Mouse (Mus musculus): Measurements from ENCODE around the gene Tiam1.

The Tiam1 gene

DNA sequence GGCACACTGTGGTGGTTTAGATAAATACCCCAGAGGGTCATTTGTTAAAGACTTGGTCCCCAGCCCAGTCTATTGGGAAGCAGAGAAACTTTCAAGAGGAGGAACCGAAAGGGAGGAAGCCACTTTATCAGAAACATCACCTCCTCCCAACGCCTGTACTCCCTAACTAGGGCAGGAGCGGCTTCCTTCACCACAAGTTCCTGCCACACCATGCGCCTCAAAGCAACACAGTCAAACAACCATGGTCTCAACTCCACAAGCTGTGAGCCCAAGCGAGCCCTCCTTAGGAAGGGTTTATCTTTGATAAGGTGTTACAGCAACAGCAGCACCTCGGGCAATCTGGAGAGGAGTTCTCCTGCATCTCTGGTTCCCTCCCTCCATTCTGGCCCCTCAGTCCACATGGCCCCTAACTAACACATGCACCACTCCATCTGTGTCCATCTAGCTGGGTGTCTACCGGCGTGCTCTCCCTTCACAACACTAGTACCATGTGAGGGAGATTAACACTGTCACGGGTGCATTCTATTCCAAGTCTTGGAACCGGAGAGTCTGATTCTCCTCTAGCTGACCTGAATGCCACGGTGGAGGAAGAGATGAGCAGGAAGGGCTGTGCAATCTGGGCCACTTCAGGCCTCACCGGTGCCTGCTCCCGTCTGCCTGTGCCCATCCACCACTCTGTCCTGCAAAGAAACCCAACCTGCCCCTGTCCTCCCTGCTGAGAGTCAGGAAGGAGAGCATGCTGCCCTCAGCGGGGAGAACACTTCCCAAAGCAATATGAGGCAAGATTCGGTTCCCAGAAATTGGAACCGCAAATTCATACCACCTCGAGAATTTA is 149.4 kb downstream of the Tiam1 start:
- DNase-seq (ENCODE audit: low read depth, low spot score): no peak

DNA sequence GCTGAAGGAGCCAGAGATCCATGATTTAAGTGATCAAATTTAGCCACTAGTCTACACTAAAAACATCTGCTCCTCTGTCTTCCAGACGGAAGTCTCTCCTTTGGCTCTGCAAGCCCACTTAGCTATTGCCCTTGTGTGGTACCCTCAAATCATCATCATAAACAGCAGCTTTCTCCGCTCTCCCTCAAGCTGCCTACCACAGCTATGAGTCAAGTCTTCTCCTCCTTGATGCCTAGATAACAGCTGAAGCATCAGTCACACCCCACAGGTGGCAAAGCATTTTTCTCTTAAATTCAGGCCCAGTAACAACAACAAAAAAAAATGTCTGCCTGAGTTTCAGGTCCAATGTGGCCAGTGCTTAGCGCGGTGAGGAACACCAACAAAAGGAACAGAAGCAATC is 150.1 kb downstream of the Tiam1 start:
- DNase-seq (ENCODE audit: low read depth, low spot score): no peak

DNA sequence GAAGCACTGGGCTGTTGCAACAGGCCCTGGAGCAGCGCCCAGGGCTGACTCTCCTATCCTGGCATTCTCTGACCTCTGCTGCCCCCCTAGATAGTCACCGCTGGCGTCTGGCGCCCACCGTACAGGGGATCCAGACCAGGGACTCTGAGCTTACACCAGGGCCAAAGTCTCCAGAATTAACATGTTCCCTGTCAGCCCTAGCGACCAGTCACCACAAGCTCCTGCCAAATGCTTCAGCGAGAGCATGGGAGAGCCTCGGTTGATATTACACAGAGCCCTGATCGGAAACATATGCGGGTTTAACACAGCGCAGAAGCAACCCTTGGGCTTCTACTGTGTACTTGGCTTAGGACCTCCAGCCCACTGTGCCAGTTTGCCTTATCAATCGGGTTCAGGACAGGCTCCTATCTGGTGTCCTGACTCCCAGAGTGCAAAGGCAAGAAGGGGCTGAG is 151.8 kb downstream of the Tiam1 start:
- peak; percentile 74 for DNase-seq (ENCODE audit: low read depth, low spot score)

DNA sequence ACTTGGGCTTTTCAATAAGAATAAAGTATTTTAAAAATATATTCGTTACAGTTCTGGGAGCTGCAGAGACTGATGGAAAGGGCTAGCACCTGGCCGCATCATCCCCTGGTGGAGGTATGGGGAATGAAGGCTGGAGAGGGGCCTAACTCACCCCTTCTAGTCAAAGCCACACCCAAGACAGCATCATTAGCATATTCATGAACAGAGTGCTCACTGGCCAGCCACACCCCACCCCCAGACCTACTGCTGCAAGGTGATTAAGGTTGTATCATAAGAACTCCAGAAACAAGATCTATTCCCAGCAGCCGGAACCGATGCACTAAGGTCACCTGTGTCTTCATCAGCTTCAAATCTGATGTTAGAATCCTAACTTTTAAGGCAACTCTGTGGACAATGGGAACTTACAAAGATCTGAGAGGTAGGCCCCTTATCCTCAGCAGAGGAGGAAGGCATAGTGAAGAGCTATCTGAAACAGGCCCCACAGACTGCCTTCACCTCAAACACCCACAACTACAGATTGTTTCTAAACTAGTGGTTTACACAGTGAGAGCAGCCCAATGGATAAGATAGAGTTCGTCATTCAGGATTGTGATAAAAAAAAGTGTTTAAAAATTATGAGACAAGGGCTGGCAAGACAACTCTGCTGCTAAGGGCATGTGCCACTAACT is 153.1 kb downstream of the Tiam1 start:
- DNase-seq (ENCODE audit: low read depth, low spot score): no peak

DNA sequence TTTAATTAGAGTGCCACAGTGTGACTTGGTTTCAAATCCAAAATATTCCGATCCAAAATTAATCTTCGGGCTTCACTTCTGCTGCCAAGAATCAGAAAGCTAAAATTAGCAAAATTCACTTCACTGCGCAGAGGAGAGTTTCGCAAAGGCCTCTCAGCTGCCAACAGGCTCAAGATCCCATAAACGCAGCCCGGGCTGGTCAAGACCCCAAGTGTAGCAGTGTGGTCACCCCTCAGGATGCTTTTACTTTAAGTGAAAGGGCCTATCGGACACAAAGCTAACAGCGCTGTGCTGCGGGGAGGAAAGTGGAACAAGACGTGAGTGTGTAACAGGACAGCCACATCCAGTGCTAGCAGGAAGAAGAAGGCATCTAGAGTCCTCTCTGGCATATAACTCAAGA is 153.8 kb downstream of the Tiam1 start:
- no peak for DNase-seq (ENCODE audit: low read depth, low spot score)

DNA sequence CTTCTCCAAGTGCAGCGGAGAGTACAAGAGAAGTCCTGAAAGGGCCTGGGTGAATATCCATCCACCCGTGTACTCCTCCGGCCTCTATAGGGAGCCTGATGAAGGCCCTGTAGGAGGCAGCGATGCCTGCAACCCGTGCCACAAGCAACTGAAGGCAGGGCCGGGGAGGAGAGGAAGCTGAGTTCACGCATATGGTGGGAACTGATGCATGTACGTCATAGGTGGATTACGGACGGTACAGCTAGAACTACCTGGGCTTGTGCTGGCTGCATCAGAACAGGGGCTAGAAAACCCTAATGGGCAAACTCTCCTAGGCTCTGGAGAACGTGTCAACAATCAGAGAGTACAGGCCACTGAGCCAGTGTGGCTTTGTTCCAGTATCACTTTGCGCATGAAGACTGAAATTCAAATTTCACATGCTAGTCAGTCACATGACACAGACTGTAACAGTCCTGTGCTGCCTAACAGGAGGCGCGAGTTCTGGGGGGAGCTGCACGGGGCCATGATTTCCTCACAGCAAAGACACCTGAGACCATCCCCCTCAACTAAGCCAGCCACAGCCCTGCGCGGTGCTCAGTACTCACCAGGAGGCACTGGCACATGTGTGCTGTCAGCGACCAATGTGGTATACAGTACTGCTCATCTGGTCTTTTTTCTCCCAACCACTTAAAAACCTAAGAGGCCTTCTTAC is 156.8 kb downstream of the Tiam1 start:
- DNase-seq (ENCODE audit: low read depth, low spot score): no peak

DNA sequence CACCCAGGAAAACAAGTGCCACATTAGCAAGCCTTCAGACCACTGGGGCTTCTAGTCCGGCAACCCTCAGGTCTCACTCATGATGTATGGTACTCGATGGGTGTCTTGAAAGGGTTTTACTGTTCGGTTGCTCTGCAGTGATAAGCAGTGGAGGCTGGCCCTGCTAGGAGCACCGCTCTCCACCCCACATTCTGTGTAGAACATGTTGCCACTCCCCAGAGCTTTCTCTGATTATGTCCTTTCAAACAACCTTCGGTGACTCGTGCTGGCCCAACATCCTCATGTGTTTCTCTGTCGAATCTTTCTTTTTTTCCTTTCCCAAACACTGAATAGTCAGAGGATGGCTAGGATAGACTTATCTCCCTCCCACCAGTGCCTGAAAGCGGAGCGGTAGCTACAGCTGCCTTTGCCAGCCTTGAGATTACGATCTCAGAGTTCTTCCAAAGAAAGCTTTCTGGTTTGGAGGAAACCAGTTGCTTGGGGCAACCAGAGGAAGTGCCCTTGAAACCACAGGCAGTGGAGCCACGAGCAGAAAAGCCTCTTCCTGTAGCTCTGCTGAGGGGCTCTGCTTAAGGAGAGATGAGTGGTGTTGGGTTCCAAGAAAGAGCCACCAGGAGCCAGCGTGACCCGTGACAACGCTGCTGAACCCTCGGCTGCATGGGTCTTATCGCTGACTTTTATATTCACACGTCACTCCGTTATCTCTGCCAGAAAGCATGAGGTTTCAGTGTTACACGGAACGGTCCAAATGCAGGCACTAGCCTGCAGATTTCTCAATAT is 157.7 kb downstream of the Tiam1 start:
- DNase-seq (ENCODE audit: low read depth, low spot score): no peak

DNA sequence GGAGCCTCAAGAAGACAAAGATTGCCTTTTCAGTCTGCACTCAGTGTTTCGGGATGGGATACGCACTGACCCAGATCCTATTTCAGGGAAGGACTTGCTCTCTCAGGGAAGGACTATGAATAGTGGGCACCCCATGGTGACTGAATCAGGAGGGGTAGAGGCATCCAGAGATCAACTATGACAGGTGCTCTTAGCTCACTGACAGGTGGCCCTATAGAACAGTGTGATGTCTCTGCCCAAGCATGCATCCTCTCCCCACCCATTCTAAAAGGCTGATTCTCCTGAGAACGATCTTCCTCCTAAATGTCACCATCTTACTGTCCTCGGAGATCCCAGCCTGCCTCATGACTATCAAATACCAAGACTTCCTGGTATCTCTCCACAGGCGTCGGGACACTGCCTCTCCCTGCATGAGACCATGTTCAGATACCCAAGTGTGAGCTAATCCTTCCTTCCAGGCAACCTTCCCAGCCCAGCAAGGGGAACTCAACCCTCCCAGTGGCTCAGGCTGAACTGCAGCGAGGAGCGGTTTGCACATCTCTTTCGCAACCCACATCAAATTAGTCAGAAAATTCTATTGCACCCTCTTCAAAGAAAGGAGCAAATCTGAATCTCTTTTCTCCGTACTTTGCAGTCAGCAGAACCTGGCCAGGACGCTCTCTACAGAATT is 163.4 kb downstream of the Tiam1 start:
- no peak for DNase-seq (ENCODE audit: low read depth, low spot score)

DNA sequence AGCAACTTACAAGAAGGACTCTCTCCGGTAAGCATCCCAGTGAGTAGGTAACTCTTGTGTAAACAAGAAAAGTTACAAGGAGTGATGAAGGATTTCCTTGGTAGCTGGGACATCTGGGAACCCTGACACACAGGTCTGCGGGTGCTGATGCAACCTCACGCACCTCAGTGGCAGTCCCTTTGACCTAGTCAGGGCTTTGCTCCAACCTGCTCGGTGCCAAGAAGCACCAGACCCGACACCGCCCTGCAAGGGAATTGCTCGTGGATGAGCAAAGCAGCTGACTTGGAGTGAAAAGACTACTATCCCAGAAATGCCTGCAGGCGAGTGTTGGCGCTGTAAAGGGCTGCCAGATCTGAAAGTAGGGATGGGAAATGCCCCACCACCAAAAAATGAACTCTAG is 168.1 kb downstream of the Tiam1 start:
- DNase-seq (ENCODE audit: low read depth, low spot score): no peak

DNA sequence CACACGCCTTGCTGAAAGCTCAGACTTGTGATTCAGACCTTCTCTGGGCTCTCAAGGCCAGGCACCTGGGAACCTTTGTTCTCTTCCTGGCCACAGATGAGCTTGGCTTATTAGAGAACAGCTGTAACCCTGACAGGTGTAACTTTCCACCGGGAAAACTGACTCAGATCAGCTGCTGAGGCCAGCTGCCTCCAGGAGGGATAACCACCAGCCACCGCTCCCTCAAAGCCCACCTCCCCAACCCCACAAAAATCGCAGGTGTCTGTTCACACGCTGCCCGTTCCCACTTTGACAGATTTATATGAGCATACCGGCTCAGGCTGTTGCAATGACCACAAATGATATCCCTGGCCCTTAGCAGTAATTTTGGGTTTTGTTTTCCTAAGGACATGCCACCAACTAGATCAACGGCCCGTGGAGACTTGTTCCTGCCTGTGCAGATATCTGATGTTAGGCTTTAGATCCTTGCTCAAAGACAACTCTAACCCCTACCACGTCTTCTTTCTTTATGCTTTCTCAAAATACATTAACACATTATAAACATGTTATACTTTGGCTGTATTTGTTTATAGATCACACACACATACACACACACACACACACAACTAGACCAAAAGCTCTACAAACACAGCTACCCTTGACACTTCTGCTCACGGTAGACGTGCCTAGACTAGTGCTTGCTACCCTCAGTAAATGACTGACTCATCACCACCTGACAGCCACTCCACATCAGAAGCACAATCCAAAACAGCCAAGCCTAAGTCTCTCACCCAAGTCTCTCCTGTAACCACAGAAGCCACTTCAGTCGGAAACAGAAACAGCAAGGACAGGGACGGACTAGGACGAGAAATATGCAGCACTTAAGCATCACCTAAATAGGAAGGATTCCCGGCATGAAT is 169.5 kb downstream of the Tiam1 start:
- DNase-seq (ENCODE audit: low read depth, low spot score): no peak

DNA sequence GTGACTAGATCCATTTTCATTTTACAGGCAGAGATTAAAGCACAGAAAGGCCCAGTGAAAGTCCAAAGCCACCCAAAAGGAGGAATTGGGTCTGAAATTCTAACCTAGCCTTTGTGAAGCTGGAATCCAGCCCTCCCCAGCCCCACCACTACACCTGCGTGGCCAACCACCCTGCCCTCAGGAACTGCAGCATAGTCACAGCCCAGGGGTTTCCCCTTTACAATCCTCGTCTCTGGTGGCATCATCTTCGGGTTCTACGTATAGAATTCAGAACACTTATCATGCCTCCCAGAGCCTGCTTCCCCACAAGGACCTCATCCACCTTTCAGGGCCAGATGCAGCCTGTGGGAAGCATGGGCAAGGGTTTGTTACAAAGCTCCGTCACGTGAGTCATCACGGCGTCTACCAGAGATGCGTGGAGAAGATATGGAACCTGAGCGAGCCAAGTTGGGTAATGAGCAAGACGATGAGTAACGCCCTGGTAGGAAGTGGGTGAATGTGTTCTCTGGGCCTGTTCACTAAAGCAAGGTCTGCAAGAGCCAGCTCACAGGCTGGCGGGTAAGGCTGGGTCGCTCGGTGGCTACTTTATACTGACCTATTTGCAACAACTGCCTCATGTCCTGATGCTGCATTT is 170.6 kb downstream of the Tiam1 start:
- no peak for DNase-seq (ENCODE audit: low read depth, low spot score)

DNA sequence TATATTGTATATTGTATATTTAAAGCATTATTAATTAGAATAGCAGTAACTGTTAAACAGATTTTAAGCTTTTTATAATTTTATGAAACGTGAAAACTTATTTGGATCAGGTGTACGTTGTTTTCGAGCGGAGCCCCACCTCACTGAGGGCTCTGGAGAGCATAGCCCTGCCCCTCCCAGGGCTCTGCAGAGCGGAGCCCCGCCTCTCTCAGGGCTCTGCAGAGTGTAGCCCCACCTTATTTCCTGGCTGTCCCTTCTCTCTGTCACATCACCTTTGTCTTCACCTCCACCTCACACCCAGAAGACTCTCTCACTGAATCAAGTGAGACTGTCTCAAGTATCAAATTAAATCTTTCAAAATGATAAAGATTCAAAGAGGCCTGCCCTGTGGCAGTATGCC is 171.6 kb downstream of the Tiam1 start:
- DNase-seq (ENCODE audit: low read depth, low spot score): no peak

DNA sequence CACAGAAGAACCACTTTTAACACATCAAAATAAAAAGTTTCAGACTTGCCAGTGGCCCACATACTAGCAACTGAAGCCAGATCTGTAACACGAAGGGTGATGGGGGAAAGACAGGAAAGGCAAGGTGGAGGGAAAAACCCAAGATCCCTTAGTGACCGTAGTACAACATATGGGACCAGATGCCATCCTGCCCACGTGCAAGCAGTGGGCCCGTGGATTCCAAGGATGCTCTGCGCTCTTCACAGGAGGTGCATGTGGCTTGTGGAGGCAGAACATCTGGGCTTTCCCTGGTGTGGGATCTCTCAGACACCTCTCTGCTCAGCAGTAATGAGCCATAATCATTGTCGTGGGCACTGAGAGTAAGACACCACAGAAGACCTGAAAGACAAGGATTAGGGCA is 175.5 kb downstream of the Tiam1 start:
- DNase-seq (ENCODE audit: low read depth, low spot score): no peak

DNA sequence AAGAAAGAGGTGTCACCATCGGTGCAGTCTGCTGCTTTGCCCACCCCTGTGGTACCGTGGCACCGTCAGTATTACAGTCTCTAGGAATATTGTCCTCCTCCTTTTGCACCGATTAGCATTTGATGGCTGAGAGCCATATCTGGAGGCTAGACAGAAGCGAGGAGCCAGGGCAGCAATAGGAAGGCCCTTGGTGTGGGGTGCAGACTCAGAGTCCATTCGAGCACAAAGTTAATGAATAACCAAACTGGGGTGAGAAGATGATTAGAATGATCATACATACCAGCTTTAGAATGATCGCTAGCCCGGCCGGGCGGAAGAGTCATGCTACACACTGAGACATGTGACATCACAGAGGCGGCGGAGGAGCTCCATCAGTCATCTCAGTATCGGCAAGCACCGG is 180.7 kb downstream of the Tiam1 start:
- DNase-seq (ENCODE audit: low read depth, low spot score): no peak

DNA sequence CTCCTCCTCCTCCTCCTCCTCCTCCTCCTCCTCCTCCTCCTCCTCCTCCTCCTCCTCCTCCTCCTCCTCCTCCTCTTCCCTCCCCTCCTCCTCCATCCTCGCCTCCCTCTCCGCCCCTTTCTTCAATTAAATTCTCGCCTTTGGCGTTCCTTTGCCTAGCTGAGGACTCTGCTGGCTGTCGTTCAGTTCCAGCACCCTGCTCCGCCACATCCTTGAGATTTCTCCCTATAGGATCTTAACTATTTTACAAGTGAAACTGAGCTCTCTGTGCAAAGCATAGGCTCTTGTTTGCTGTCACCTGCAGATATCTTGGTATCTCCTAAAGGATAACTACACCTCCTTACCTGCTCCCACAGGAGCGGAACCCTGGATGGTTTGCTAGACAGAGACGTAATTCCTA is 182.7 kb downstream of the Tiam1 start:
- DNase-seq (ENCODE audit: low read depth, low spot score): no peak

DNA sequence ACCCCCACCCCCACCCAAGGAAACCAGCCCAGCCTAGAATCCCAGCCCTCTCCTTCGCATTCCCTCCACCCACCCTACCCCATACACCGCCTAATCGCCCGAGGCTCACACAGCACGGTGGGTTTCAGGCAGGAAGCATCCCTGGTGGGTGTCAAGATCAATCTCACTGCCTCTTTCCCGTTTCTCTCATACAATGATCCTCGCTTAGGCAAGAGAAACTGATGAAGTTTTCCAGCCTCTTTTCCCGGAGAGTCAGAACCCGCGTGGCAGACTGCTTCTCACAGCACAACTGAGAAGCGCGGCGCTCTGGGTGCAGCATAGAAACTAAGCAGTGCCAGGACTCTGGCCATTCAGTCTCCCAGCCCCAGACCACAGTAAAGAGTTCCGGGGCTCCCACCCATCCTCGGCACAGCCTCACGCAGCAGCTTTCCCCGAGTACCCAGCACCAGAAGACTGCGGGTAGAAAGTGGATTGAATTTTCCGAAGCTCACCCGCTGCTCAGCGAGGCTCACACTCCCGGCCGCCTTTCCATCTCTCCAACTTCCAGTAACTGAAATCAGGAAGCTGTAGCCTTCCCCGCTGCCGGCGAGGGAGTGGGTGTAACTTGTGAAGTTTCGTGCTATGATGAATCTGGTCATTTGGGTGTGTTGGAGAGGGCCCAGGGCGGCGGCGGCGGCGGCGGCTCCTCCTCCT is 183.2 kb downstream of the Tiam1 start:
- peak; percentile 38 for DNase-seq (ENCODE audit: low read depth, low spot score)

DNA sequence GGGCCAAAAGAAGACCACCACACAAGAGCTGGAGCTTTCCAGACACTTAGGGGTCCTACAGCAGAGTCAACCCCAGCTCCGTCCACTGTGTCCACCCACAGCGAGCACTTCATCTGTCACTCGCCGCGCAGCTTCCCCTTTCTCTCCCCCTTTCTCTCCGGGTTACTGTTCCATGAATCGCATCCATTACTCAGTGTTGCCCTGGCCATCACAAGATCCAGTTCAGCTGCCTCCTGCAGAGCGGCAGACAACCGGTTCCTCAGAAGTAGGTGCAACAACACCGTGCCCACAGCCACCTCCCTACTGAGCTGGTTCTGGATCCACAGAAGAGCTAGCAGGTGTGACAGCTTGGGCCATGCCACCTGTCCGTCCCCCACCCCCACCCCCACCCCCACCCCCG is 184.6 kb downstream of the Tiam1 start:
- DNase-seq (ENCODE audit: low read depth, low spot score): no peak

DNA sequence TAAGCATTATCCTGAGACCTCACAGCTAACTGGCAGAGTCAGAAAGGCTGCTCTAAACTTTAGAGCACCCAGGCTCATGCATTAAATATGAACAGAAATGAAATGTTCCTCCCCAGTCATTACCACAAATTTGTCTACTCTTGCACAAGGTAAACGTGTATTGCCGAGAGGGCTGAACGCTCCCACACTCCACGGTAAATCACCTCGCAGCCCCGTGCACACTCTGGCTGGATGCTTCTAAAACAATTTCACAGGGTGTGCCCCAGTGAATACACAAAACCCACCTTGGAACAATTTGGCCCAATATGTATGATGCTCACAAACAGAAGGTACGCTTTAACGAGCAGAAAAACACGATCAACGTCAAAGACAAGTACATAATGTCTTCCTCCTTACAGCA is 185.5 kb downstream of the Tiam1 start:
- no peak for DNase-seq (ENCODE audit: low read depth, low spot score)

DNA sequence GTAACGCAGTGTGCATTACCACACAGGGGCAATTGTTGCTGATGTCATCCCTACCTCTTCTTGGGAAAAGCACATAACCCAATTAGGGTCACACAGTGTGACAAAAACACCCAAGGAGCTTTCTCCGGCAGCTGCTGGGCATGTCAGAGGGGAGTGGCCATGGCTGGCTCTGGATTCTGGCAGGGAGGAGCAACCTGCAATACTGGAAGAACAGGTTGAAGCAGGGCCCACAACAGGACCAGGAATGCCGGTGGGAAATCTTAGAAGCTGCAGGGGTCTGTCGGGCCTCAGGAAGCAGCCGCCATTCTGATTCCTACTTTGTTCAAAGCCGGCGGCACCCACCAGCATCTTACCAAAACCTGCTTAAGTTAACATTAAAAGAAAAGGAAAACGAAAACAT is 189.0 kb downstream of the Tiam1 start:
- peak; percentile 36 for DNase-seq (ENCODE audit: low read depth, low spot score)

All from forelimb bud, embryonic 11.5 days (tissue).